Mouse (Mus musculus) G1E (cell line): ENCODE measurements around the gene Tmem140. TPM values are rescaled to one million over a fixed set of nuclear protein-coding genes. Genes with fewer than 3 reads are reported as not detected.

Experiments used
- ATAC-seq: 2 replicates; pipeline ENCODE4 v1.8.0; 2016; ENCODE audit warnings: mild to moderate bottlenecking; ENCODE audit not compliant: insufficient number of reproducible peaks, poor library complexity, low FRiP score, severe bottlenecking; ENCODE audit errors: extremely low read depth
- DNase-seq: peaks from one replicate; pipeline ENCODE4 v3.0.0; 2012; ENCODE audit warnings: low spot score
- H3K27me3 ChIP-seq: 2 replicates; pipeline ENCODE4 v1.6.1; 2012; ENCODE audit warnings: mild to moderate bottlenecking, low read length, inconsistent platforms; ENCODE audit not compliant: insufficient read depth
- H3K36me3 ChIP-seq: replicated peaks from 2 replicates; pipeline ENCODE3; 2012; ENCODE audit warnings: mild to moderate bottlenecking, inconsistent platforms
- H3K4me1 ChIP-seq: 2 replicates; pipeline ENCODE4 v1.6.1; 2012; ENCODE audit warnings: low read depth, low read length, inconsistent platforms, mixed read lengths; ENCODE audit not compliant: insufficient read depth
- H3K4me3 ChIP-seq: 2 replicates; pipeline ENCODE4 v1.5.1; 2012; ENCODE audit warnings: low read depth, mild to moderate bottlenecking, inconsistent platforms, low read length, moderate library complexity, mixed read lengths
- H3K9me3 ChIP-seq: replicated peaks from 2 replicates; pipeline ENCODE4 v1.6.1; 2012; ENCODE audit warnings: inconsistent platforms
- CTCF ChIP-seq: IDR thresholded peaks from 2 replicates; pipeline ENCODE4 v1.5.1; 2012; ENCODE audit warnings: low read depth, low read length, inconsistent platforms, mixed read lengths
- GATA1 ChIP-seq: IDR thresholded peaks from 2 replicates; pipeline ENCODE4 v1.6.1; 2012; ENCODE audit warnings: borderline replicate concordance, low read length, inconsistent platforms, mixed read lengths
- GATA2 ChIP-seq: IDR thresholded peaks from 2 replicates; pipeline ENCODE4 v1.6.1; 2012; ENCODE audit warnings: low read depth, low read length, inconsistent platforms, borderline replicate concordance
- POLR2AphosphoS5 ChIP-seq: IDR thresholded peaks from 2 replicates; pipeline ENCODE4 v1.6.1; 2012; ENCODE audit warnings: low read depth, low read length, inconsistent platforms; ENCODE audit not compliant: insufficient replicate concordance
- TAL1 ChIP-seq: conservative IDR thresholded peaks from 2 replicates; pipeline ENCODE4 v1.6.1; 2012; ENCODE audit warnings: low read depth, low read length, inconsistent platforms, mixed read lengths
- polyA plus RNA-seq: library from polyadenylated mRNA; stranded (reverse); fragments of >175 nt; gene quantifications from 2 replicates; pipeline ENCODE4 v1.2.3, GENCODE M21; 2012
- total RNA-seq, 2 experiments: library from RNA; stranded (forward) in 1 of 2; stranded (reverse) in 1 of 2; fragments of 200-1000 nt in 1 of 2; fragments of >200 nt in 1 of 2; fragmentation: Nextera tagmentation in 1 of 2; gene quantifications; 2 replicates each; pipeline ENCODE4 v1.2.3; 2014 to 2017

Tmem140 gene
- total and polyA plus RNA-seq, 3 experiments: 0.22 to 7.1 (median 3.3) TPM

DNA sequence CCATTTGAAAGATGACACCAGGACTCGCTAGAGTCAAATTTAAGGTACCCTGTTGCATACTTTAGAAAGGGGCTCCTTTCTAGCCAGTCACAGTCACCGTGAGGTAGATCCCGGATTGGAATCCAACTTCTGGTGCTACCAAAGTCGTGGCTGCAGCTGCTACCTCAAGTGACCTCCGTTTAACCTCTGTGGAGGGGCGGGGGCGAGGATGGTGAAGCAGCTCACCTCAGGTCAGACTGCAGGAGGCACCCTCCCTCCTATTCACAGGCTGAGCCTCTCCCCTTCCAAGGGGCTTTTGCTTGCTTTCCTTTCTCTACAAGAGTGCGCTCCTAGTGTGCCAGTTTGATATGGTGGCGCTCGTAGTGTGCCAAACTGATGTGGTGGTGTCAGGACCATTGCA, 57.0 kb downstream of the Tmem140 start, which contains the start of gene Stra8:
TSS of gene Stra8 (plus strand) at position 208 of the 400 bp plus-strand sequence.
- Histone ChIP-seq H3K4me1 (no peaks in the 10 kb centered on the region), H3K4me3 (no peak within 1 kb of the TSS), H3K27me3 (peaks cover 25% of the 10 kb centered on the region), H3K36me3 (no peaks in the 10 kb centered on the region), H3K9me3 (no peaks in the 10 kb centered on the region)
- ATAC-seq (no peak), DNase-seq (no peak)
- TF ChIP-seq TAL1 (no peak), POLR2AphosphoS5 (no peak), GATA2 (no peak), CTCF (no peak), GATA1 (no peak)

DNA sequence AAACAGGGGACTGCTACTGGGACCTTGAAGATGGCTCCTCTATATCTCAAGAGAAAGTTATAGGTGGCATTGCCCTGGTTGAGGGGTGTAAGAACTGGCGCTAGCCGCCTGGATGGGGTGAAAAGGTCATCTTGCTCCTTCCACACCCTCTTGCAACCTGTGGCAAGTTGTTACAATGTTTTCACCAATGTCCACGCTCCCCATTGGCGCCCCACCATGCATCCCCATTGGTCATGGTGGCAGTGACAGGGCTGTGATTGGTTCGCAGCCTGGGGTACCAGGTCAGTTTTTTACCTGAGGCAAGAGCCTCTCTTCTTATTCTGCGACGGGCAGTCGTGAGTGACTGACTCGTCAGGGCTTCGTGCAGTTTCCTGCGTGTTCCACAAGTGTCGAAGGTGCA, 57.7 kb downstream of the Tmem140 start:
- Histone ChIP-seq H3K27me3 (peaks cover 29% of the 10 kb centered on the region), H3K9me3 (no peaks in the 10 kb centered on the region), H3K4me1 (no peaks in the 10 kb centered on the region), H3K4me3 (no peak overlapping the region), H3K36me3 (no peaks in the 10 kb centered on the region)
- no peak for DNase-seq
- ATAC-seq: no peak
- TF ChIP-seq GATA2 (no peak), GATA1 (no peak), TAL1 (no peak), POLR2AphosphoS5 (no peak), CTCF (no peak)

DNA sequence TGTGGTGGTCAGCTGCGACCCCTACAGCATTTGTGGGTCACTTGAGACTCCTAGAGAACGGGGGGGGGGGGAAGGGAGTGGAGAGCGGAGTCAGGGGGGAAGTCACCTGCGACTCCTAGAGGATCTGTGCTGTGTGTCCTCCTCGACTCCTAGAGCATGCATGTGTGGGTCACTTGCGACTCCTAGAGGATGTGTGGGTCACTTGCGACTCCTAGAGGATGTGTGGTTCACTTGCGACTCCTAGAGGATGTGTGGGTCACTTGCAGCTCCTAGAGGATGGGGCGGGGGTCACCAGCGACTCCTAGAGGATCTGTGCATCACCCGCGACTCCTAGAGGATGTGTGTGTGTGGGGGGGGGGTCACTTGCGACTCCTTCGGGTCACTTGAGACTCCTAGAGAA, 59.0 kb downstream of the Tmem140 start:
- H3K9me3 ChIP-seq: no peaks in the 10 kb centered on the region
- DNase-seq: peak; percentile 10
- H3K4me3 ChIP-seq: no peak overlapping the region
- no peaks in the 10 kb centered on the region for H3K36me3 ChIP-seq
- peak; percentile 57; the same call in 1 of the 2 replicates for ATAC-seq
- 0 out of 2 replicates have a peak, but pooled peaks have one; percentile 5 for TF ChIP-seq CTCF
- TF ChIP-seq POLR2AphosphoS5: no peak
- no peak for TF ChIP-seq GATA2
- peaks cover 27% of the 10 kb centered on the region for H3K27me3 ChIP-seq
- no peaks in the 10 kb centered on the region for H3K4me1 ChIP-seq

Other genes starting within 250 kb of the Tmem140 start
- not detected in 2 replicates for gene Agbl3, start 82.7 kb upstream of the Tmem140 start, total RNA-seq (2014; fragmentation: Nextera tagmentation)
- gene Agbl3, start 82.7 kb upstream of the Tmem140 start, total RNA-seq (2017): 0.06 and 0.22 TPM in 2 replicates
- gene Agbl3, start 82.7 kb upstream of the Tmem140 start, polyA plus RNA-seq: not detected in 2 replicates
- 12.8 and 17.4 TPM in 2 replicates for gene Cyren, start 14.9 kb downstream of the Tmem140 start, total RNA-seq (2014; fragmentation: Nextera tagmentation)
- gene Cyren, start 14.9 kb downstream of the Tmem140 start, total RNA-seq (2017): 20.1 and 25.3 TPM in 2 replicates
- 7.9 and 8.1 TPM in 2 replicates for gene Cyren, start 14.9 kb downstream of the Tmem140 start, polyA plus RNA-seq
- gene Wdr91, start 47.7 kb downstream of the Tmem140 start, total RNA-seq (2014; fragmentation: Nextera tagmentation): 16.7 and 19.9 TPM in 2 replicates
- 18.9 and 19.3 TPM in 2 replicates for gene Wdr91, start 47.7 kb downstream of the Tmem140 start, total RNA-seq (2017)
- 12.7 and 16.1 TPM in 2 replicates for gene Wdr91, start 47.7 kb downstream of the Tmem140 start, polyA plus RNA-seq
- gene Stra8, start 57.0 kb downstream of the Tmem140 start, total RNA-seq (2014; fragmentation: Nextera tagmentation): not detected in 2 replicates
- gene Stra8, start 57.0 kb downstream of the Tmem140 start, total RNA-seq (2017): 0.11 TPM in 1 of 2 replicates, not detected in the other
- gene Stra8, start 57.0 kb downstream of the Tmem140 start, polyA plus RNA-seq: not detected in 2 replicates
- gene Slc23a4, start 125.3 kb downstream of the Tmem140 start, total RNA-seq (2014; fragmentation: Nextera tagmentation): 3.0 TPM in 1 of 2 replicates, not detected in the other
- 0.12 and 0.44 TPM in 2 replicates for gene Slc23a4, start 125.3 kb downstream of the Tmem140 start, total RNA-seq (2017)
- 0.05 and 0.10 TPM in 2 replicates for gene Slc23a4, start 125.3 kb downstream of the Tmem140 start, polyA plus RNA-seq